ENCODE assay signal across 27 mouse cellular contexts in the genomic region with DNA sequence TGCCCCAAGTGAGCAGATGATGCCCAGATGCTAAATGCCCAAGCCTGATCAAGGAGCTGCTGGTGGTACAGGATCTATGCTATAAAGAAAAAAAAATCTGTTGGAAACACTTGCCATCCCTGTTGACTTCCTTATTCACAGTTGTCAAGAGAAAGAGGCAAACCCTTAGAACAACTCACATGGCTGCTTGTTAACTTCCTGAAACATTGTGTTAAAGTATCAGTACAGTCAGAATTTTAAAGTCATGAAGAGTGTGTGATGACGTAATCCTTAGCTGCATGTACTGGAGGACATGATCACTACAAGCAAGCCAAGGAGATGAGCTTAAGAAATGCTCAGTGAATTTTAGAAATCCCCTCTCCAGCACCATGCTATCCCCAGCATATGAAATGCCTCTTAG. TPM values are rescaled to one million over a fixed set of nuclear protein-coding genes. Genes with fewer than 3 reads are reported as not detected.
DNase-seq lines count a peak whose midpoint lies in the region; ATAC-seq and TF ChIP-seq lines count a peak whose summit lies in the region.
"Had no signal": no experiment of that assay in that cellular context is flagged by ENCODE, and none has a peak within 500 bp of the region (broad histone marks: within the 10 kb centered on the region; RNA-seq: fewer than 3 reads in every experiment).

No protein-coding gene starts in this region.

- DNase-seq in liver, embryonic 13.5 days: no peak
- DNase-seq in MN1 (ENCODE audit: low spot score): no peak
- no peak for DNase-seq in adrenal gland, postnatal 14 days
- DNase-seq: adrenal gland, adult 2 months; adrenal gland, postnatal 36 days; B cell, adult 2 months; cerebellum, adult 11 months; cerebellum, adult 9-10 months; cerebellum, postnatal 25 days; forebrain, postnatal 0 days; gastrocnemius, postnatal 36 days; heart, adult 2 months had no signal

- ATAC-seq in liver, embryonic 13.5 days (ENCODE audit: low read depth): no peak
- no peak for ATAC-seq in liver, embryonic 12.5 days
- peak; percentile 20 for ATAC-seq in granulocyte monocyte progenitor cell, adult 5-6 weeks (replicated peaks; ENCODE audit: poor library complexity, severe bottlenecking)
- ATAC-seq in megakaryocyte progenitor cell, adult 5-6 weeks (replicated peaks; ENCODE audit: poor library complexity): peak; percentile 24; the same call in 1 of the 2 replicates
- no peak for ATAC-seq in erythroblast, adult 5-6 weeks (replicated peaks; ENCODE audit: low FRiP score, poor library complexity, severe bottlenecking)
- ATAC-seq: activated CD4-positive, CD25-positive, alpha-beta regulatory T cell, adult 4 months; CD4-positive, CD25-positive, alpha-beta regulatory T cell, adult 4 months; forebrain, embryonic 13.5 days; forebrain, postnatal 0 days; hindbrain, embryonic 16.5 days; inflammation-experienced regulatory T-cells, adult 6 months; Patski had no signal

- WGBS in liver, embryonic 13.5 days (ENCODE audit: insufficient replicate concordance): 91% methylated on average over 1 of the region's 1 CpGs
- WGBS in liver, embryonic 12.5 days (ENCODE audit: insufficient replicate concordance): 79% methylated on average over 1 of the region's 1 CpGs

- no peaks in the 10 kb centered on the region for H3K27me3 ChIP-seq in liver, embryonic 13.5 days
- H3K27me3 ChIP-seq in liver, embryonic 12.5 days (replicated peaks): no peaks in the 10 kb centered on the region
- H3K27me3 ChIP-seq: embryonic facial prominence, embryonic 13.5 days; forebrain, embryonic 13.5 days; heart, embryonic 12.5 days; Patski had no signal

- TF ChIP-seq CTCF in bone marrow macrophage, adult 2 months (IDR thresholded peaks at IDR 0.05; ENCODE audit: low read depth, low read length): no peak

- H3K36me3 ChIP-seq in liver, embryonic 13.5 days: peaks cover 53% of the 10 kb centered on the region
- peaks cover 59% of the 10 kb centered on the region for H3K36me3 ChIP-seq in liver, embryonic 12.5 days

- H3K9me3 ChIP-seq in liver, embryonic 13.5 days (replicated peaks): no peaks in the 10 kb centered on the region
- no peaks in the 10 kb centered on the region for H3K9me3 ChIP-seq in liver, embryonic 12.5 days (replicated peaks)
- H3K9me3 ChIP-seq: embryonic facial prominence, embryonic 13.5 days; forebrain, embryonic 13.5 days; G1E; heart, embryonic 12.5 days; hindbrain, embryonic 10.5 days had no signal

- peaks cover 16% of the 10 kb centered on the region for H3K4me1 ChIP-seq in liver, embryonic 13.5 days (replicated peaks)
- H3K4me1 ChIP-seq in liver, embryonic 12.5 days: peaks cover 10% of the 10 kb centered on the region
- H3K4me1 ChIP-seq in bone marrow macrophage, adult 2 months (ENCODE audit: control insufficient read depth, insufficient read depth, low read length): peaks cover 24% of the 10 kb centered on the region
- H3K4me1 ChIP-seq: embryonic facial prominence, embryonic 13.5 days; forebrain, embryonic 13.5 days; heart, embryonic 12.5 days; hindbrain, embryonic 10.5 days had no signal

- no peak overlapping the region for H3K4me2 ChIP-seq in liver, embryonic 13.5 days
- no peak overlapping the region for H3K4me2 ChIP-seq in liver, embryonic 12.5 days
- H3K4me2 ChIP-seq: embryonic facial prominence, embryonic 13.5 days; forebrain, embryonic 13.5 days; heart, embryonic 12.5 days had no signal

- peak overlapping the region; percentile 36 for H3K27ac ChIP-seq in liver, embryonic 13.5 days
- no peak overlapping the region for H3K27ac ChIP-seq in liver, embryonic 12.5 days
- peak overlapping the region; percentile 52 for H3K27ac ChIP-seq in bone marrow macrophage, adult 2 months (ENCODE audit: insufficient read depth, low read depth, low read length)
- H3K27ac ChIP-seq: embryonic facial prominence, embryonic 13.5 days; forebrain, embryonic 13.5 days; heart, adult 2 months; hindbrain, embryonic 10.5 days had no signal

- H3K9ac ChIP-seq in liver, embryonic 13.5 days: no peak overlapping the region
- H3K9ac ChIP-seq in liver, embryonic 12.5 days: no peak overlapping the region
- H3K9ac ChIP-seq: embryonic facial prominence, embryonic 13.5 days; forebrain, embryonic 13.5 days; forebrain, postnatal 0 days; heart, embryonic 12.5 days had no signal

- TF ChIP-seq POLR2A in bone marrow macrophage, adult 2 months (IDR thresholded peaks at IDR 0.05; ENCODE audit: borderline replicate concordance, low read depth, low read length): no peak

- H3K4me3 ChIP-seq in liver, embryonic 13.5 days (replicated peaks): no peak overlapping the region
- no peak overlapping the region for H3K4me3 ChIP-seq in liver, embryonic 12.5 days
- H3K4me3 ChIP-seq in bone marrow macrophage, adult 2 months (ENCODE audit: insufficient read depth, low read length): no peak overlapping the region
- H3K4me3 ChIP-seq: embryonic facial prominence, embryonic 13.5 days; forebrain, embryonic 13.5 days; heart, adult 2 months; heart, embryonic 12.5 days; hindbrain, embryonic 10.5 days had no signal

RNA-seq across cellular contexts. Expression of a gene that starts 51.2 kb away (rescaled TPM):
- polyA plus RNA-seq in liver, embryonic 13.5 days (2015; fragmentation: Nextera tagmentation; extraction: Ambion mirVana): 43.7 and 50.6 TPM in 2 replicates
- 41.1 and 44.4 TPM in 2 replicates for polyA plus RNA-seq in liver, embryonic 12.5 days (2016; fragmentation: Nextera tagmentation; extraction: Ambion mirVana)
- polyA plus RNA-seq in bone marrow macrophage, adult 2 months (2012; ENCODE audit: insufficient read depth, insufficient read length, missing spikeins): 16.5 and 17.0 TPM in 2 replicates
- 10.1 and 14.9 TPM in 2 replicates for total RNA-seq in granulocyte monocyte progenitor cell, adult 5-6 weeks (2014; fragmentation: Nextera tagmentation)
- 12.0 TPM in 2 replicates for total RNA-seq in granulocyte monocyte progenitor cell, adult 5-6 weeks (2017)
- total RNA-seq in megakaryocyte progenitor cell, adult 5-6 weeks (2015): 10.0 and 12.0 TPM in 2 replicates
- total RNA-seq in megakaryocyte progenitor cell, adult 5-6 weeks (2017): 10.1 and 14.5 TPM in 2 replicates
- 270 and 296 TPM in 2 replicates for total RNA-seq in erythroblast, adult 5-6 weeks (2015; ENCODE audit: low replicate concordance)
- total RNA-seq in erythroblast, adult 5-6 weeks (2017; ENCODE audit: low replicate concordance): 358 and 528 TPM in 2 replicates
- 17.9 and 20.4 TPM in 2 replicates for total RNA-seq in adrenal gland, postnatal 14 days (2021)

Comparison
In these comparisons a context has a peak if more than half of its experiments do, and no peak if none do; other contexts are left out.
1. ATAC-seq: peak in granulocyte monocyte progenitor cell, adult 5-6 weeks (single experiment) and megakaryocyte progenitor cell, adult 5-6 weeks (single experiment); none in liver, embryonic 13.5 days (single experiment), liver, embryonic 12.5 days (single experiment) and erythroblast, adult 5-6 weeks (single experiment).
2. RNA of a gene that starts 51.2 kb away (total RNA-seq): 270 to 528 TPM in erythroblast, adult 5-6 weeks; 17.9 to 20.4 TPM in adrenal gland, postnatal 14 days, 10.1 to 14.9 TPM in granulocyte monocyte progenitor cell, adult 5-6 weeks and 10.0 to 14.5 TPM in megakaryocyte progenitor cell, adult 5-6 weeks; every median in the first group is over 10 times any median in the second.